Mouse (Mus musculus) cortical plate, adult 2 months (tissue): ENCODE results near the gene Dusp10.

Experiments
- CTCF ChIP-seq: fragments of 200-500 bp; IDR thresholded peaks from 2 replicates; pipeline ENCODE4 v1.5.1; 2011; ENCODE audit warnings: mild to moderate bottlenecking, control low read depth, low read length; ENCODE audit not compliant: insufficient read depth; ENCODE audit errors: extremely low read depth
- POLR2A ChIP-seq: fragments of 200-500 bp; IDR thresholded peaks from 2 replicates; pipeline ENCODE4 v1.6.1; 2011; ENCODE audit warnings: mild to moderate bottlenecking, low read length, control low read depth; ENCODE audit not compliant: insufficient read depth; ENCODE audit errors: extremely low read depth

- TF ChIP-seq CTCF, result no peak
- no peak for TF ChIP-seq POLR2A
These were observed 33.1 kb downstream of the Dusp10 start for GRCm38 (mm10) chr1:184046070-184046677.
